Comparison of ENCODE assay signal across 8 mouse cellular contexts in genomic region chr5:36748536-36749061, GRCm38 (mm10). TPM values are rescaled to one million over a fixed set of nuclear protein-coding genes. Genes with fewer than 3 reads are reported as not detected.
DNase-seq lines count a peak whose midpoint lies in the region; ATAC-seq and TF ChIP-seq lines count a peak whose summit lies in the region.

Gene Bloc1s4, minus strand, starts transcription at chr5:36748650.

- peaks cover 30% of the 10 kb centered on the region for H3K4me1 ChIP-seq in bone marrow macrophage, adult 2 months (ENCODE audit: control insufficient read depth, insufficient read depth, low read length)
- H3K4me1 ChIP-seq in embryonic fibroblast, embryonic 13.5 days (ENCODE audit: control insufficient read depth, insufficient read depth, low read length) = no peaks in the 10 kb centered on the region
- peaks cover 19% of the 10 kb centered on the region for H3K4me1 ChIP-seq in heart, embryonic 10.5 days
- peaks cover 17% of the 10 kb centered on the region for H3K4me1 ChIP-seq in kidney, embryonic 15.5 days

- H3K4me2 ChIP-seq in kidney, embryonic 15.5 days = peak within 1 kb of the TSS; percentile 89

- TF ChIP-seq CTCF in bone marrow macrophage, adult 2 months (IDR thresholded peaks at IDR 0.05; ENCODE audit: low read depth, low read length) = no peak
- TF ChIP-seq CTCF in embryonic fibroblast, embryonic 13.5 days (IDR thresholded peaks at IDR 0.05; ENCODE audit: borderline replicate concordance, insufficient read depth, low read length) = no peak

- H3K4me3 ChIP-seq in bone marrow macrophage, adult 2 months (ENCODE audit: insufficient read depth, low read length) = peak within 1 kb of the TSS; percentile 90
- H3K4me3 ChIP-seq in embryonic fibroblast, embryonic 13.5 days (ENCODE audit: insufficient read depth, low read length) = peak within 1 kb of the TSS; percentile 81
- peak within 1 kb of the TSS; percentile 99 for H3K4me3 ChIP-seq in heart, embryonic 10.5 days
- H3K4me3 ChIP-seq in kidney, embryonic 15.5 days (replicated peaks) = peak within 1 kb of the TSS; percentile 82

- whole genome bisulfite sequencing in heart, embryonic 10.5 days = 4% methylated on average over 31 of the region's 31 CpGs
- 5% methylated on average over 28 of the region's 31 CpGs for WGBS in kidney, embryonic 15.5 days

- peak within 1 kb of the TSS; percentile 87 for H3K9ac ChIP-seq in kidney, embryonic 15.5 days

- TF ChIP-seq POLR2A in bone marrow macrophage, adult 2 months (IDR thresholded peaks at IDR 0.05; ENCODE audit: borderline replicate concordance, low read depth, low read length) = no peak
- TF ChIP-seq POLR2A in embryonic fibroblast, embryonic 13.5 days (IDR thresholded peaks at IDR 0.05; ENCODE audit: low read depth, low read length) = peak; percentile 91

- ATAC-seq in kidney, embryonic 15.5 days (replicated peaks; ENCODE audit: low FRiP score) = peak; percentile 95
- peak; percentile 91 for ATAC-seq in monocyte, adult 5-6 weeks (replicated peaks; ENCODE audit: insufficient number of reproducible peaks, low FRiP score, low TSS enrichment, poor library complexity, severe bottlenecking)

- DNase-seq in A20 (ENCODE audit: low read depth, low spot score) (peak; percentile 95), liver (peak; percentile 88)
- DNase-seq in heart, embryonic 10.5 days (ENCODE audit: low spot score) = peak; percentile 96
- DNase-seq in spleen, postnatal 4 days (ENCODE audit: low spot score in 2 of 2) = peak; percentile 83 to 93

- no peaks in the 10 kb centered on the region for H3K27me3 ChIP-seq in heart, embryonic 10.5 days (ENCODE audit: insufficient read depth, poor library complexity, severe bottlenecking)
- no peaks in the 10 kb centered on the region for H3K27me3 ChIP-seq in kidney, embryonic 15.5 days

- peak within 1 kb of the TSS; percentile 26 for H3K27ac ChIP-seq in bone marrow macrophage, adult 2 months (ENCODE audit: insufficient read depth, low read depth, low read length)
- no peak within 1 kb of the TSS for H3K27ac ChIP-seq in embryonic fibroblast, embryonic 13.5 days (ENCODE audit: insufficient read depth, low read length)
- peak within 1 kb of the TSS; percentile 92 for H3K27ac ChIP-seq in heart, embryonic 10.5 days
- H3K27ac ChIP-seq in kidney, embryonic 15.5 days = peak within 1 kb of the TSS; percentile 20; the same call in 1 of the 2 replicates

- no peaks in the 10 kb centered on the region for H3K36me3 ChIP-seq in heart, embryonic 10.5 days
- H3K36me3 ChIP-seq in kidney, embryonic 15.5 days = peaks cover 8% of the 10 kb centered on the region; the same call in 1 of the 2 replicates

- no peaks in the 10 kb centered on the region for H3K9me3 ChIP-seq in heart, embryonic 10.5 days
- no peaks in the 10 kb centered on the region for H3K9me3 ChIP-seq in kidney, embryonic 15.5 days (replicated peaks)

RNA-seq across cellular contexts. Expression of gene Bloc1s4, which starts in this region (rescaled TPM):
- polyA plus RNA-seq in bone marrow macrophage, adult 2 months (2012; ENCODE audit: insufficient read depth, insufficient read length, missing spikeins) = 16.8 and 16.9 TPM in 2 replicates
- polyA plus RNA-seq in embryonic fibroblast, embryonic 13.5 days (2011; ENCODE audit: insufficient read length, low read depth, missing spikeins) = 9.3 and 11.4 TPM in 2 replicates
- polyA plus RNA-seq in heart, embryonic 10.5 days (2016; fragmentation: Nextera tagmentation; extraction: Ambion mirVana) = 19.5 and 27.1 TPM in 2 replicates
- 25.6 and 26.7 TPM in 2 replicates for polyA plus RNA-seq in kidney, embryonic 15.5 days (2015; fragmentation: Nextera tagmentation; extraction: Ambion mirVana)
- total RNA-seq in monocyte, adult 5-6 weeks (2017) = 17.5 to 38.1 TPM (median 29.6 TPM) in 3 replicates
